Mouse (Mus musculus) 3134 (cell line): Measurements from ENCODE around the gene Hpd.
A peak's percentile ranks its signal among the peaks of the same experiment; 100 is the strongest.

Source experiments
- DNase-seq: peaks from one replicate; pipeline ENCODE4 v3.0.0-alpha.2; 2011; ENCODE audit warnings: low spot score; ENCODE audit not compliant: insufficient read length; ENCODE audit errors: extremely low read depth

The Hpd gene

DNA sequence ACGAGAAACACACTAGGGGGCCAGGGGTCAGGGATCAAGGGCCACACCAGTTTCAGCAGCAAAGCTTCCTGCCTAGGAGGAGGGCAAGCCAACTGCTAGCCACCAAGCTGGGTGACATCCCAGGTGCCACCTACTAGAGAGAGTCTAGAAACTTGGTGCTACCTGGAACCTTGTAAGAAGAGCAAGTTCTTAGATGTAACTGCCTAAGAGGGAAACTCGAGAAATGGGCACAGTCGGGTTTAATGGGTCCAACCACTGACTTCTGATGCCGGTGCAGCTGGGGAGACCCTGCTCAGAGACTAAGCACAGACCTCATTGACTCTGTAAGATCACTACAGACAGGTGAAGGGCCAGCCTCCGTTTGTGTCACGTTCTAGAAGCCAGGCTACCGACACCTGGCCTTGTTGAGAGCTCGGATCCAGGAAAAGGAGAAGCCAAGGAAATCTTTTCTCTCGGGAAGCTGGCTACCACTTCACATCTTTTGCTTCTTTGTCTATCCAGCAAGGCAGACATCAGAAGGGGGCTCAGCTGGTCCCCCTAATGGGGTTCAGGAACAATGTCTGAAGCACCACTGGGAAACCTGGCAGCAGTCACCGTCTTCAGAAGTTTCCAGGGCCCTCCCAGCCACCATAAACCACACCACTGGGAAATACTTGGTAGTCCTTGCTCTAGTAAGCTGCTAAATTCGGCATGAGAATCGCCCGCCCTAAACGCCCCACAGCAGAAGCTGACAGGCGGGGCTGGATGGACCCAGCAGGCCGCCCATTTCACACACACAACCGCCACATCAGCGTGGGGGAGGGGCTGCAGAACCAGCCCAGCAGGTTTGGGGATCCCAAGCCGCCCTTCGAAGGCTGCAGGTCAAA is 45.2 kb downstream of the Hpd start:
- peak; percentile 89 for DNase-seq

DNA sequence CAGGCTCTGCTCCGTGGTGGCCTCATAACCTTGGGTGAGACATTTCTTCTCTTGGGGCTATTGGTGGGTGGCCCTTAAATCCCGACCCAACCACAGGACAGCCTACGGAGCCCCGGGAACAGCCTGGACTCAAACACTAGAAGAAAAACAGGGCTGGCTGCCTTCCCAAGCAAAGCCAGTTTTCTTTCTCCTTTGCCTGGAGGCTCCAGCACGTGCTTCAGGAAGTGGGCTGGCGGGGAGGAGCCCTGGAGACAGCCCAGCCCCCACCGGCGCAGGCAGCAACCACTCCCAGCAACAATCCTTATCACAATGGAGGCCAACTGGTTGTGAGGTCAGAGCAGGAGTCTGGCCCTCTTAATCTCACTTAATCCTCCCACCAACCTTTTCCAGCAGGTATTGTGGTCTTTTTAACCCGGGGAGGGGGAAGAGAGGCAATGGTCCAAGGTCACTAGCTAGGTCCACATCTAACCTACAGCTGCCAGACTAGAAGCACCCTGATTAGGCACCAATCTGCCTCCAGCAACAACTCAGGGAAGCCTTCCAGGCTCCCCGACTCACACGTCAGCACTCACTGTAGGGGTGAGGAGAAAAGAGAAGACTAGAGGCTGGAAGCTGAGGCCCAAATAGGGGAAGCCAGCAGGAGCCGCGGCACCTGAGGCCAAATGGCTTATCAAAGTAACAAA is 46.0 kb downstream of the Hpd start:
- peak; percentile 85 for DNase-seq

DNA sequence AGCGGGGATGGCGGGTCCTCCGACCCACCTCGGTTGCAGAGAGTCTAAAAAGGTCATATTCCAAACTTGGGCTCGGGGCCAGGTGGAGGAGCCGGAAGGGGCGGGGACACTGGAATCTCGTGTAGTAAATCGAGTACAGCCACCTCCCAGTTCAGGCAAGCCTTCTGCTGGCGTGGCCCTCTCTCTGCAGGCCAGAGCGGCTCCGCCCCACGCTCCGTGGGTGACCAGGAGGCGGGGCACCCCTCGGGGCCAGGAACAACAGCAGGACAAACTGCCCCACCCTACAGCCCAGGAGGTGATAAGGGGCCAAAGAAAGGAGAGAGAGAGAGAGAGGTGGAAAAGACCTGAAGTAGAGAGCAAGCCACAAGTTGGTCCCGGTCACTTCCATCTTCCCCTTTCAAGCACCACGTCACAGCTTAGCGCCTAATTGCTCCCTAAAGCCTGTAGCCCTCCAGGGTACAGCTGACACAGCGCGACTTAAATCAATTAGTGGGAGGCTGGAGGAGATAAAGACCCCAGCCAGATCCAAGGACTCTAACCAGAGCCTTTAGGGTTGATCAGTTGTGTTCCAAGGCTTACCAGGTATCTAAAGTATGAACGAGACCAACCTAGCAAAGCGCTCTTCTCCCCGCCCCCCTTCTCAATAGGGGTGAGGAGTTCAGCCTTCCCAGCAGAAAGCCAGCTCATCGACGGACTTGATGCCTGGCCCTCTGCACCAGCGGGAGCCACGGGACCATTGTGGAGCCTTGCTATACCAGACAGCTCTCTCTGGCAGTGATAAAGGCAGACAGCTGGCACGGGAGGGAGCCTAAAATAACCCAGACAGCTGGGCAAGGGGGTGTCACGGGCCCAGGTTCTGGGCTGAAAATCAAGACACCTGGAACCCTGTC is 46.8 kb downstream of the Hpd start:
- DNase-seq = peak; percentile 93

DNA sequence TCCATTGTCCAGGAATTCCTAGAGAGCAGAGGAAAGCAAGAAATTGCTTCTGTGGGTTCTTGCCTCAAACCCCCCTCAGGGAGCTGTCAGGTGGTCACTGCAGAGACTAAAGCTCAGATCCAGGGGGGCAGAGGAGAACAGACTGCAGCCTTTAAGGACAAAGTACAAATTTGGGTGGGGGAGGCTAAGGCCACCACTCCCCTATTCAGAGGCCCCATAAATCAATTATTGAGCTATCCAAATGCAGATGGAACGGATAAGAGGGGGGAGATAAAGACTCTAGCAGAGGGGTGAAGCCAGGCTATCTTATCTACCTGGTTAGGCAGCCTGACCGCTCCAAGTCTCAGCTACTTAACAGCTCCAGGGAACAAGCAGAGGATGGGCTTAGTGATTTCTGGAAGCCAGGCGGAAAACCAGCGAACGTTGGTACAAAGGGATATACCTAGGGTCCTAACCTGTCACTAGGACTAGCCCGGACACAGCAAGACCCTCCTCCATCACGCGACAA is 47.6 kb downstream of the Hpd start:
- DNase-seq = no peak

DNA sequence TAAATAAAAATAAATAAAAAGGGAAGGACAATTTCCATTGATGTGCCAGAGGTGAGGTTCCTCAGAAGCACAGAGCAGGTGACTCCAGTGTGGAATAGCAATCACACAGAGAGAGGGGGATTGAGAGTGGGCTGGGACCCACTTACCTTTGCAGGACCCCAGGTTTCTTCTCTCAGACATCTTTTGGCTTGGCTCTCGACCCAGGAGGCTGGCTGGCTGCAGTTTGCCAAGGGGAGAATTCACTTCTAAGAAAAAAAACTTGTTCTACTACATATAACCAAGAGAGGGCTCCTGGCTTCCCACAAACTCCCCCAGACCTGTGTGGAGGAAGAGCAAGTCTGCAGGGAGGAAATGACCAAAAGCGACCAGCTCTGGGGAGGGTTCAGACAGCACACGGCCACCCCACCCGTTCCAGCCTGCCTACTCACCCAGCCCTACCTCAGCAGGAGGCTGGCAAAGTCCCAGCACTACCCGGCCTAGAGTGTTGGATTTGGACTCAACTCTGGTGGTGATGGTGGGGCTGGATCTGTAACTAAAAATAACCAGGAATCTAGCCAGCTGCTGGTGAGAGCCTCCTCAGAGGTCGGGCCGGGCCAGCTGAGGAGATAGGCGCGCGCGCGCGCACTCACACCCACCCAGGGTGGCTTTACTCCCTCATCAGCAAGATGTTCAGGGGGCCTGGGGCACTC is 48.2 kb downstream of the Hpd start:
- peak; percentile 80 for DNase-seq

DNA sequence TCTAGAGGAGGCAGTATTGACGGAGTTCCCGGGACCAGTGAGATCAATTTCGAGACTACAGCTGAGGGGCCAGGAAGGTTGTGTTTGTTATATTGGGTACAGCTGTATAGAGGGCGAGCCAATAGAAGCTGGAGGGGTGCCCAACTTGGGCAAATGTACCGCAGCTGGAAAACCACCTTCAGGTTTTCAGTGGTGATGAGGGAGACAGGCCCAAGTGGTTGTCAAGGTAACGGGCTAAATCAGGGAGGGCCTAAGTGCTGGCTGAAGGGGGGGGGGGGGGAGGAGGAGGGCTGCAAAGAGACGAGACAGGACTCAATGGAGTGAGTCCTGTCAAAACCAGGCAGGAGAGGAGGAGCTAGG is 48.8 kb downstream of the Hpd start:
- no peak for DNase-seq

DNA sequence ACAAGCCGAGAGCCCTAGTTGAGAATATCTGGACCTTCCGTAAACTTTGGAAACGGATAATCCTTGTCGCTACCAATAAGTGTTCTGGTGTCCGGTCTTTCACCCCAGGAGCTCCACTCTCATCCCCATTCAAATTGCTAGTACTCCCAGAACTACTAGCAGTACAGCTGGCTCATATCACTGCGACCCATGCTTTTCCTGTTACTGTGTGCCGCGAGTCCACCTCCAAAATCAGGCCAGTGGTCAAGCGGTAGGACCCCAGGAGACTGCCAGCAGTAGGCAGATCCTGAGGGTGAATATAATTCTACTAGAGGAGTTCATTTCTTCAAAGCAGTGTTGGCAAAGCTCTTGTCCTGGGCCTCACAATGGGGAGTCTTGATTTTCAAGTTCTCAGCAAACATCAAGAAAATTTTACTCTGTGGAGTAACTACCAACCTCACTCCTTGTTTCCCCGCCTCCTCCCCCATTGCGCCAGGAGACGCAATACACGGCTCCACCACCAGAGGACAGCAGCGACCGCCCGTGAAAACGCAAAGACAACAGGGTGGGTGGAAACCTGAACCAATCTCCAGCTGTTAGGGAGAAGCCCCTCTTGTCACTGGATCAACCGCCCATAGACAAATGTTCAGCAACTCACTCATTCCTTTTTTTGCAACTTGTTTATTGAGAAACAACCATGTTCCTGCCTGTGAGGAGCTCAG is 49.3 kb downstream of the Hpd start:
- peak; percentile 72 for DNase-seq

DNA sequence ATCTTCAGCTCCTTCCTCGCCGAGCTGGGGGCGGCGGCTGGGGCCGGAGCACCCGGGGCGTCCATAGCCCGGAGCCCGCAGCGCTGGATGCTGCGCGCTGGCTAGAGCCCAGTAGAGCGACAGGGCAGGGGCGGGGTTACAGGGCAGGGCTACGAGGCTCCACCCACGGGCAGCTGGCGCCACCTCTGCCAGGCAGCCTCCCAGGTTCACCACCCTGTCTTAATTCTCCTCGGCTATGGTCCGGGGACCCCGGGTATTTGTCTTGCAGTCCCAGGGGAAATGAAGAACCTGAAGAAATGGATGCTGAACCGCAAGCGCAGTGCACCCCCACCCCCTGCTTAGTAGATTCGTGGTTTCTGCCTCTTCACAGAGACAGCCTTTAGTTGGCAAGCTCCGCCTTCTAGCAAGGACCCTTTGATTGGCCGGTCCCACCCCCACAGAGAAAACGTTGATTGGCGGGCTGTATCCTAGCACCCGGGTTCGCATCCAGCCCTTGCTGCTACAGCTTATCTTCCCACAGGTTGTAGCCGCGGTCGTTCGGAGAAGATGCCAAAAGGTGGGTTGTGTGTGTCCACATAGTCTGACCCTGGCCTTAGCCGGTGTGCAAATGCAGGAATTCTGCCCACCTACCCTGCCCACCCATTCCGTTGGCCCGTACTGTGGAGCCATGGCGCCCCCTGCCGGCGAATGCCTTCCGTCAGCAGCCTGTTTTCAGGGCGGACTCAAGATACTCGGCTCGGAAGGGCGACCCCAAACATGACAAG is 50.0 kb downstream of the Hpd start, which contains the start of gene Rhof:
Rhof (minus strand) TSS at position 385 of the 764 bp plus-strand sequence.
- DNase-seq = no peak

DNA sequence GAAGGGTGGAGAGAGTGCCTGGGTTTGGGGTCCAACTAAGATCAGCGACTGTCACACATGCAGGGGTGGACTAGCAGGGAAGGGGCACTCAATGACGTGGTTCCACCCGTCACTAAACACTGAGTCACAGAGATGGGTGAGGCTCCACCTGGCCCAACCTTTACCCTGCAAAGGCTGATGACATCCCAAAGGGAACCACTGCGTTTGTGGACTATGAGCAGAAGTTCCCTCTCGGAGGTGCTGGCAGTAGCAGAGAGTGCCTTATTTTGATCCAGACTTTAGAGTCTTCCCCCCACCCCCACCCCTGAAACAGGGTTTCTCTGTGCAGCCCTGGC is 51.7 kb downstream of the Hpd start:
- no peak for DNase-seq

DNA sequence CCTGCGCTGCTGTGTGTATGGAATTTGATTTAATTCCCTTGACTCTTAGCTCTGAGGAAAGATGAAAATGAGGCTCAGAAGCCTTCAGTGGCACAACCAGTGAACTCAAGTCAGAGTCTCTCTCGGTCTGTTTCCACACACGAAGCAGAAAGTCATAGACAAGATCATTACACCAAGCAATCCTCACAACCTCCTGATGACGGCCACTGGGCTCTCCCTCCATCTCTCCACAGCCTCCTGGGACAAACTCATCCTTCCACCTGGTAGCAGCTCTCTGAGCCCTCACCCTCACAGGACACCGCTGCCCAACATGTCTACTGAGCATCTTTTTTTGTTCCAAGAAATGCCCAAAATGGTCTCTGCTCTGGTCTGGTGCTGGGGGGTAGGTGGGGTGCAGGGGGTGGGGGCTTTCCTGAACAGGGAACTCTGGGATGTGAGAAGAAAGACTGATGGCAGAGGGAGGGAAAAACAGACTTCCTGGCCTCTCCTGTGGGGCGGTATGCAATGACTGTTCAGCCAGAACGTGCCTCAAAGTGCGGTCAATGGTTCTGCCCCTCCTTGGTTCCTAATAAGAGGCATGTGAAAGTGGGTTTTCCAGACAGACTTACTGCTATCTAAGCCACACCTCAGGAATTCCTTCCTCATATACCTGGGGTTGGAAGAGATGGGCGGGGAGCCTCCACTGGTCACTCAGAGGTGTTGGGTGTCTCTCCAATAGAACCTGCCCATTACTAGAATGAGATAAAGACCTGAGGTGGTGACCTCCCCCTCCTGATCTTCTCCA is 52.3 kb downstream of the Hpd start:
- DNase-seq = no peak

DNA sequence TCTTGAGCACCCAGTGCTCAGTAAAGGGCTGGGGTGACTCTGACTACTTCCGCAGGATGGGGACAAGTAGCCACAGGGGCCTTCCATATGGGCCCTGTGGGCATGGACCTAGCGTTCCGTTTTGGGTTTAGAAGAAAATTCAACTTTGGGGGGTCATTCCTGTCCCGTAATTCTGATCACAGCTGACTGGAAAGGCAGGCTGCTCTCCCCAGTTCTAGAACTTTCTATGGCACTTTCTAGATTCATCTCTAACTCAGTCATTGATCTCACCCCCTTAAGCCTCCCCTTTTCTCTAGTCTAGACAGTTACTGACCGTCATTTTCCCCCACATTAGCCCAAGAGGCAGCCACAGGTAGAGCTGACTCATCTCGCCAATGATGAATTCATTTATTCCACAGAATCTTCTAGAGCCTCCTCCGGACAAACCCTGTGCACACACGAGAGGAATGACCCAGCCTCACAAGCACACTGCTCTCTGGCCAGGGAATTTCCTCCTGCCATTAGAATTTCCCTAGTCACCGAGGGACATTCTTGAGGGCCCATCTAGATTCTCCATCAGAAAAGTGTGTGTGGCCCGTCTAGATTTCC is 53.3 kb downstream of the Hpd start:
- no peak for DNase-seq

DNA sequence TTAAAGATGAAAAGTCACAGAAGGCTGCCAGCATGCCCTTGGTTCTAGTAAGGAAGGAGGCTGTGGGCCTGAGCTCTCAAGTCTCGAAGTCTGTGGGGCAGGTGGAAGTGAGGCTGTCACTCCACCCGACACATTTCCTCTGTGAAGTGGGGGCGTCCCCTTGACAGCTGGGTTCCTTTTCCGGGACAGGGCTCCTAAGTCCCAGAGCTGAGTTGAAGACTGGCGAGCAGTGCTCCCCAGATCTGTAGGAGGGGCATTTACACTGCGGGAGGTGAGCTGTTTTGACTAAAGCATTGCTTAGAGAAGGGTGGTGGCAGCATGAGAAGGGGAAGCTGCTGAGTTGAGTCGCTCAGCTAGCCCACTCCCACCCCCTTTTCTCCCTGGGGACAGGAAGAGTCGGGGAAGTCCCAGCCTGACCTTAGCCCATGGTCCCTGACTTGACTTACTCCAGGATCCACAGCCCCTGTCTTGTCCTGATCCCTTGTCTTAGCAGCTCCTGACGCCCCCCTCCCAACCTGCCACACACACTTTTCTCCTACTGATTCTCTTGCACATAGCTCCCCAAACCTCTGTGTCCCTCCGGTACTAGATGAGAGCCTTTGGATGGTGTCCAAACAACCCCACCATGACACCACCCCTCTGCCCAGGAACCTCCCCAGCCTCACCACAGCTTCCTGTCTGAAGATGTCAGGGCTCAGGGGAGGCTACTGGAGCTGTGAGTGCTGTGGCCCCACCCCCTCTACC is 53.9 kb downstream of the Hpd start:
- no peak for DNase-seq

DNA sequence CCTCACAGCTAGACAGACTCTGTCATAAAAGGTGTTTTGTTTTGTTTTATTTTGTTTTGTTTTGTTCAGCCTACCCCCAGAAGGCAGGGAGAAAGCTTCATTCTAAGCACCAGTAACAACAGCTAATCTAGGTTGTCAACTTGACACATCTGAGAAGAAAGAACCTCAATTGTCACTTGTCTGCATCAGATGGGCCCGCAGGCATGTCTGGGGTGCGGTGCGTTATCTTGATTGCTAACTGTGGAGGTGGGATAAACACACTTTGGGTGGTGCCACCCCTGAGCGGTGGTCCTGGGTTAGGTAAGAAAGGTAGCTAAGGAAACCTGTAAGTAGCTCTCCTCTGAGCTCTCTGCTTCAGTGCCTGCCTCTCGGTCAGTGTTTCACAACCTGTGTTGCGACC is 55.5 kb downstream of the Hpd start:
- DNase-seq = no peak

DNA sequence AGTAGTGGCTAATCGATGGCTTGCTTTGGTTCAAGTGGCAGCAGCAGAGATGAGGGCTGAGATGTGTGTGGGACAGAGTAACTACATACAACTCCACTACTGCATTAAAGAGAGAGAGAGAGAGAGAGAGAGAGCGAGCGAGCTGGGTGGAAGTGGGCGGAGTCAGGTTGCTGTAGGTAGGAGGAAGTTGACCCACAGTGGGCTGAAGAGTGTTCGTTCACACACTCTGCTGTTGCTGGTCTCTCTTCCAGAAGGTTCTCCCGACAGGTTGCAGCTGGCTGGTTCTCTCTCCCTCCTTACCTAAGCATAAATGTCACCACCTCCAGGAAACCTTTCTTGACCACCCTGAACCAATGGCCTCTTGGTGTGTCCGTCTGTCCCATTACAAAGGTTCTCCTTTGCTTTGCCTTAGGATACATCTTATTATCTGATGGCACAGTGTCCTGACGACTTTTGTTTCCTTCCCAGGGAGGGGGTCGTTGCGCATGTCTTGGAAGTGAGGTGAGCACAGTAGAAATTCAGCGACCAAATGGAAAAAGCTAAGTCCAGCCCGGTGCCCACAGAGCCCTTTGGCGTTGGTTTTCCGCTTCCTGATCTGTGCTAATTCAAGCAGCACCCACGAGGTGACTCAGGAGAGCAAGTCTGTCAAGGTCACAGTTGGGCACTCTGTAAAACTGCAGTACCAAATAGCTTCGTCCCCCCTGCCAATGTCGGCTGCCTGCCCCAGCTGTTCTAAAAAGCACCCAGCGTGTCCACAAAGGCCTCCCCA is 56.7 kb downstream of the Hpd start:
- no peak for DNase-seq

DNA sequence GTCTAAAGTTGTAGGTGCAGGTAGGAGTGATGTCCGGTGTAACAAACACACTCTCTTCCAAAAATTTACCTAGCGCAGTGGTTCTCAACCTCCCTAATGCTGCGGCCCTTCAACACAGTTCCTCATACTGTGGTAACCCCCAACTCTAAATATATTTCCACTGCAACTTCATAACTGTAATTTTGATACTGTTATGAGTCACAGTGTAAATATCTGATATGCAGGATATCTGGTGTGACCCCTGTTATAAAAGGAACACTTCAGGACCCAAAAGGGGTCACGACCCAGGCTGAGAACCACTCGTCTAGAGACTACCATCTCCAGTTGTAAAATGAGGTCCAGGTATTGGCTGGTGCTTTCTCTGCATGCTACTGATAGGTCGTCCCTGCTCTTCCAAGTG is 57.4 kb downstream of the Hpd start:
- DNase-seq = no peak

DNA sequence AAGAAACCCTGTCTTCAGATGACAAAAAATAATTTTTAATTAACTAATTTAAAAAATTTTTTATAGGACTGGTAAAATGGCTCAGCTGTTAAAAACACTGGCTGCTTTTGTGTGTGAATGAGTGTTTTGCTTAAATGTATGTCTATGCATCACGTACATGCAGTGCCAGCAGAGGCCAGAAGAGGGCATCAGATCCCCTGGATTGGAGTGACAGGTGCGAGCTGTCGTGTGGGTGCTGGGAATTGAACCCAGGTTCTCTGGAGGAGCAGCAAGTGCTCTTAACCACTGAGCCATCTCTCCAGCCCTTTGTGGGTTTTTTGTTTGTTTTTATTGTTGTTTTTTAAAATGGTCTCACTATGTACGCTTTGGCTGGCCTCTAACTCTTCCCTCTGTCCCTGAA is 60.3 kb downstream of the Hpd start:
- DNase-seq = no peak
